Mouse (Mus musculus): ENCODE data around the gene Pitpnc1. TPM values are rescaled to one million over a fixed set of nuclear protein-coding genes. Genes with fewer than 3 reads are reported as not detected.

Gene Pitpnc1
- polyA plus RNA-seq, 1 experiment from 2014 or later, result 16.2 TPM

DNA sequence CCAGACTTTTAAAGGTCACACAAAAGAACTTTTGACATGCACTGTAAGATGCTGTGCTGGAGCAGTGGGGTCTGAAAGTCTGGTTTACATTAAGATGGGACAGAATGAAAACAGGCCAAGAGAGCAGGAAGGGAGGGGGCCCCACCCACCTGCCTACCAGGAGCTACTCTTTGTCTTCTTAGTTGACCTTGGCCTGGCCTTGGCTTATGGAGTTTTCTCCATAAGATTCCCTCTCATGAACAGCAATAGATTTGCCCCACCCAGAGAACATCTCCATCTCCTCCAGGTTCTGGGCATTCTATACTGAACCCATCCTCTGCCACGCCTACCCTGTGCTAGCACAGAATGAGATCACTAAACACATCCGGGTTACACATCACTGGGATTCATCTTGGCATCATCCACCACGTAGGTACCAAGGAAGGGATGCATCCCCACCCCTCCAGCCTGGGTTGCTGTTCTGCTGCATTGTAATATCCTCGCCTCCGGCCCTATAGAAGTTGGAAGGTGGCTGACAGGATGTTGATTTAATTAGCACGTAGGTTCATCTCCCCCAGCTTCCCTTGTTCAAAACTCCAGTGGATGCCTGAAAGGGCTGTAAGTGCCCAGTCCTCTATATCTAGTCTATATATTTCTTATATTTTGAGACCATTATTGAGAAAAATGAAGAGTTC, 34.6 kb downstream of the Pitpnc1 start:
- Histone ChIP-seq H3K4me2 (ENCODE audit: low read depth, low read length) (no peak overlapping the region), H3K36me3 (ENCODE audit: control insufficient read depth, insufficient read depth, low read length) (no peaks in the 10 kb centered on the region), H3K27me3 (ENCODE audit: control insufficient read depth, insufficient read depth, low read depth, low read length) (no peaks in the 10 kb centered on the region), H3K9ac (ENCODE audit: low read length) (no peak overlapping the region), H3K4me1 (replicated peaks; ENCODE audit: control insufficient read depth, insufficient read depth, low read length) (0 out of 2 replicates have a peak, but pooled peaks cover 6% of the 10 kb centered on the region), H3K4me3 (ENCODE audit: low read length) (no peak overlapping the region), H3K27ac (ENCODE audit: low read length) (no peak overlapping the region), H3K9me3 (ENCODE audit: control insufficient read depth, low read length) (no peaks in the 10 kb centered on the region)
- ATAC-seq (ENCODE audit: low read depth), result no peak
- 86% methylated on average over 6 of the region's 6 CpGs for WGBS

DNA sequence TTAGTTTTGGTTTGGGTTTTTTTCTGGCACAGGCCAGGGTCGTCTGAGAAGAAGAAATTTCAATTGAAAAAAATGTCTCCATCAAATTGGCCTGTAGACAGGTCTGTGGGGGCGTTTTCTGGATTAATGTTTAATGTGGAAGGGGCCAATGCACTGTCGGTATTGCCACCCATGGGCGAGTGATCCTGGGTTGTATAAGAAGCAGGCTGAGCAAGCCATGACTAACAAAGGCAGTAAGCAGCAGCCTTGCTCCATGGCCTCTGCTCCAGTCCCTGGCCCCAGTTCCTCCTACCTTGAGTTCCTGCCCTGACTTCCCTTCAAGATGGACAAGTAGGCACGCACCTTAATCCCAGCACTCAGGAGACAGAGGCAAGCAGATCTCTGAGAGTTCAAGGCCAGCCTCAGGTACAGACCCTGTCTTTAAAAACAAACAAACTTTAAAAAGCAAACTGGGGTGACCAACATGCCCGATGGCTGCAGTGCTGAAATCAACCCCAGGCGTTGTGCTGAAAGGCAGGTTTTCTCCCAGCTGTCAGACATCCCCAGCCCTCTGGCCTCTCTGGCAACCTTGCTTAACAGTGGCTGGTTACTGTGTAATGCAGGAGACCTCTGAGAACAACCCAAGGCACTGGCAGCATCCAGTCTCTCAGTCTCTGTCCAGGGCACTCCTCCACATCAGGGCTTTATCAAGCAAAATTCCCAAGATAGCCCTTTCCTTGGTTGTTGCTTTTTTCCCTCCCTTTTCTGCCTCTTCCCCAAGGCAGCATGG, 39.1 kb downstream of the Pitpnc1 start:
- ATAC-seq (ENCODE audit: low read depth), result no peak
- H3K27me3 ChIP-seq (ENCODE audit: control insufficient read depth, insufficient read depth, low read depth, low read length), result no peaks in the 10 kb centered on the region
- H3K4me1 ChIP-seq (replicated peaks; ENCODE audit: control insufficient read depth, insufficient read depth, low read length), result 0 out of 2 replicates have a peak, but pooled peaks cover 2% of the 10 kb centered on the region
- H3K9ac ChIP-seq (ENCODE audit: low read length), result no peak overlapping the region
- no peaks in the 10 kb centered on the region for H3K9me3 ChIP-seq (ENCODE audit: control insufficient read depth, low read length)
- no peaks in the 10 kb centered on the region for H3K36me3 ChIP-seq (ENCODE audit: control insufficient read depth, insufficient read depth, low read length)
- H3K4me3 ChIP-seq (ENCODE audit: low read length), result no peak overlapping the region
- no peak overlapping the region for H3K4me2 ChIP-seq (ENCODE audit: low read depth, low read length)
- H3K27ac ChIP-seq (ENCODE audit: low read length), result no peak overlapping the region; the same call in 1 of the 2 replicates
- 74% methylated on average over 7 of the region's 7 CpGs for WGBS

DNA sequence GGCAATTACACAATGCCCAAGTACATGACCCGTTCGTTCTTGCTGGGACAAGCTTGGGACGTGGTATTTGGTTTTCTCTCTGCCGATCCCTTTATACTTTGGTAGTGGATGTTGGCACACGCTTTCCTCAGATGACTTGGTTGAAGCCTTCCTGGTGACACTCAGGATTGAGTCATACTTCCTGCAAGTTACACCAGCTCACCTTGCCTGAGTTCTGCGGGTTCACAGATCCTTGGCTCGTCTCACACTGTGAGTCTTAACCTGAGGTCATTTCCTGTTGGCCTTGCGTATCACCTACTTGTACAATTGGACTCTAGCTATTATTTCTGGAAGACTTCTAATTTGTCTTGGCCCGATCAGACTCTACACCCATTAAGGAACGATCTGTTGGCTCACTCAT, 42.5 kb downstream of the Pitpnc1 start:
- H3K9me3 ChIP-seq (ENCODE audit: control insufficient read depth, low read length), result no peaks in the 10 kb centered on the region
- H3K9ac ChIP-seq (ENCODE audit: low read length), result no peak overlapping the region
- no peaks in the 10 kb centered on the region for H3K36me3 ChIP-seq (ENCODE audit: control insufficient read depth, insufficient read depth, low read length)
- H3K27me3 ChIP-seq (ENCODE audit: control insufficient read depth, insufficient read depth, low read depth, low read length), result no peaks in the 10 kb centered on the region
- H3K4me1 ChIP-seq (replicated peaks; ENCODE audit: control insufficient read depth, insufficient read depth, low read length), result 0 out of 2 replicates have a peak, but pooled peaks cover 2% of the 10 kb centered on the region
- H3K27ac ChIP-seq (ENCODE audit: low read length), result no peak overlapping the region
- ATAC-seq (ENCODE audit: low read depth), result no peak
- H3K4me2 ChIP-seq (ENCODE audit: low read depth, low read length), result no peak overlapping the region
- H3K4me3 ChIP-seq (ENCODE audit: low read length), result no peak overlapping the region
- 86% methylated on average over 10 of the region's 10 CpGs for WGBS

DNA sequence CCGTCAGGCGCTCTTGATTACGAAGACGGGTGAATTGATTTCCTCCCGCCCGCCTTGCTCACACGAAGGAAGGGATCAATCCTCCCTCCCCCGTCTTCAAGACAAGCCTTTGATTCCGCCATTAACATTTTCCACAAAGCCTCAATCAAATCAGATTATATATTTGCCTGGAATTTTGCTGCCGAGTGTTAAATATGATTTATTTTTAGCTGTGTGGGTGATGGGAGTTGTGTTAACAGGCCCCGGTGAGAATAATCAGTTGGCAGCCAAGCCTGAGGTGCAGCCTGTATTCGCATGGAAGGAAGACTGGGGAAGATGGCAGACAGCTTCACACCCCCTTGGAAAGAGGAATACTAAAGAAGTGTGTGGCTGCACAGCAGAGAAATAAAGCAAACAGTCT, 46.3 kb downstream of the Pitpnc1 start:
- Histone ChIP-seq H3K36me3 (ENCODE audit: control insufficient read depth, insufficient read depth, low read length) (no peaks in the 10 kb centered on the region), H3K27ac (ENCODE audit: low read length) (no peak overlapping the region), H3K4me1 (replicated peaks; ENCODE audit: control insufficient read depth, insufficient read depth, low read length) (no peaks in the 10 kb centered on the region), H3K9ac (ENCODE audit: low read length) (no peak overlapping the region), H3K4me3 (ENCODE audit: low read length) (no peak overlapping the region), H3K27me3 (ENCODE audit: control insufficient read depth, insufficient read depth, low read depth, low read length) (no peaks in the 10 kb centered on the region), H3K9me3 (ENCODE audit: control insufficient read depth, low read length) (no peaks in the 10 kb centered on the region), H3K4me2 (ENCODE audit: low read depth, low read length) (no peak overlapping the region)
- 83% methylated on average over 12 of the region's 12 CpGs for WGBS
- ATAC-seq (ENCODE audit: low read depth), result no peak

DNA sequence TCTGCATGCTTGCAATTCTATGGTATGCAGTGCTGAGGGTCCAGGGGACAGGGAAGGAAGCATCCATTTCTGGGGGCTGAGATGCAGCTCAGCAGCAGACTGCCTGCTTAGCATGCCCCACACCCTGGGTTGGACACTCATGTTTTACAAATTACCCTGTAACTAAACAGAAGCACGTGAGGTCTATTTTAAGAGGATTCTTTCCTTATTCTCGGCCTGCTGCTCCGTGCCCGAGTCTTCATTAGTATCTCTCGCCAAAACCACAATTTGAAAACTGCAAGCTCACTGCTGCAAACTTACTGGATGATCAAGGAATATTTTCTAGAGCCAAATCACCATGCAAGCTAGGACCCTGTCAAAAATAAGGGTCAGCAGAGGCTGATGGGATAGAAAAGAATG, 48.1 kb downstream of the Pitpnc1 start:
- no peak overlapping the region for H3K4me3 ChIP-seq (ENCODE audit: low read length)
- H3K36me3 ChIP-seq (ENCODE audit: control insufficient read depth, insufficient read depth, low read length), result no peaks in the 10 kb centered on the region
- H3K27me3 ChIP-seq (ENCODE audit: control insufficient read depth, insufficient read depth, low read depth, low read length), result no peaks in the 10 kb centered on the region
- 0 out of 2 replicates have a peak, but pooled peaks cover 3% of the 10 kb centered on the region for H3K4me1 ChIP-seq (replicated peaks; ENCODE audit: control insufficient read depth, insufficient read depth, low read length)
- no peak overlapping the region for H3K9ac ChIP-seq (ENCODE audit: low read length)
- no peaks in the 10 kb centered on the region for H3K9me3 ChIP-seq (ENCODE audit: control insufficient read depth, low read length)
- no peak for ATAC-seq (ENCODE audit: low read depth)
- WGBS, result 50% methylated on average over 5 of the region's 5 CpGs
- H3K27ac ChIP-seq (ENCODE audit: low read length), result no peak overlapping the region
- no peak overlapping the region for H3K4me2 ChIP-seq (ENCODE audit: low read depth, low read length)

DNA sequence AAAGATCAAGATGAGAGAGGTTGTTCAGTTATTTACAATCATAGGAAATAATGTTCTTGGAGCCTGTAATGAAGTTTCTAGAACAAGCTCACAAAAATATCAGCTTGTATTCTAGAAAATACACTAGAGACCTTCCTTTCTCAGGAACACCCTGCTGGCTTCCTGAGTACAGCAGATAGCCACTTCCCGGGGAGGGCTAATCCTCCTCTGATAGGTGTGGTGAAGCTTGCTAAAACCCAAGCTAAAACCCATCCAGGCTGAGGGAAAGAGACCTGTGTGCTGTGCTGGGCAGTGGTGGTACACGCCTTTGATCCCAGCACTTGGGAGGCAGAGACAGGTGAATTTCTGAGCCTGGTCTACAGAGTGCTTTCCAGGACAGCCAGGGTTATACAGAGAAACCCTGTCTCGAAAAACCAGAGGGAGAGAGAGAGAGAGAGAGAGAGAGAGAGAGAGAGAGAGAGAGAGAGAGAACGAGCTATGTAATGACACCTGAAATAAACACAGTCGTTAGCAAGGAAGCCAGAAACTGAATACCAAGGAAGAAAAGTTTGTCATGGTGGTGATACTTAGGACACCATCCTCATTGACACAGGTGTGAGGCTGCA, 48.6 kb downstream of the Pitpnc1 start:
- H3K36me3 ChIP-seq (ENCODE audit: control insufficient read depth, insufficient read depth, low read length), result no peaks in the 10 kb centered on the region
- H3K27me3 ChIP-seq (ENCODE audit: control insufficient read depth, insufficient read depth, low read depth, low read length), result no peaks in the 10 kb centered on the region
- 40% methylated on average over 5 of the region's 5 CpGs for WGBS
- H3K9ac ChIP-seq (ENCODE audit: low read length), result no peak overlapping the region
- no peaks in the 10 kb centered on the region for H3K9me3 ChIP-seq (ENCODE audit: control insufficient read depth, low read length)
- H3K27ac ChIP-seq (ENCODE audit: low read length), result no peak overlapping the region
- ATAC-seq (ENCODE audit: low read depth), result no peak
- H3K4me2 ChIP-seq (ENCODE audit: low read depth, low read length), result no peak overlapping the region
- peaks cover 8% of the 10 kb centered on the region for H3K4me1 ChIP-seq (replicated peaks; ENCODE audit: control insufficient read depth, insufficient read depth, low read length)
- no peak overlapping the region for H3K4me3 ChIP-seq (ENCODE audit: low read length)

DNA sequence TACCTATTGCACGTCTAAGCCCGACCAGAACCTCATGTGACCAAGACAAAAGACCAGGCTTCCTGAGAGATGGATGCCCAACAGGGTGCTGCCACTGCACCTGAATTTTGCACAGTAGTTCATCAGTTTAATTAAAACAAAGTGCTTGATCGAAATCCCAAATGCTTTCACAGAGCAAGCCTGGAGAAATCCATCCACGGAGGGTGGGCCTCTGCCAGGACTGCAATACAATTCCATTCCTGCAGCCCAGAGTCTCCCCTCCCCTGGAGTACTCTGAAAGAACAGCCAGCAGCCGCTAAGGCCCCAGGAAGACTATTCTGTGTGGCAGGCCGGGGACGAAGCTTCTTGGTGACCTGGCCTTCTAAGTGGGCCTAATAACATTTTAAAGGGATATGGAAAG, 50.6 kb downstream of the Pitpnc1 start:
- no peak for ATAC-seq (ENCODE audit: low read depth)
- Histone ChIP-seq H3K9me3 (ENCODE audit: control insufficient read depth, low read length) (no peaks in the 10 kb centered on the region), H3K27me3 (ENCODE audit: control insufficient read depth, insufficient read depth, low read depth, low read length) (no peaks in the 10 kb centered on the region), H3K27ac (ENCODE audit: low read length) (0 out of 2 replicates have a peak overlapping the region, but pooled peaks have one; percentile 10), H3K9ac (ENCODE audit: low read length) (no peak overlapping the region), H3K4me1 (replicated peaks; ENCODE audit: control insufficient read depth, insufficient read depth, low read length) (peaks cover 20% of the 10 kb centered on the region), H3K4me2 (ENCODE audit: low read depth, low read length) (no peak overlapping the region), H3K36me3 (ENCODE audit: control insufficient read depth, insufficient read depth, low read length) (no peaks in the 10 kb centered on the region), H3K4me3 (ENCODE audit: low read length) (no peak overlapping the region)
- WGBS, result 50% methylated on average over 7 of the region's 7 CpGs

DNA sequence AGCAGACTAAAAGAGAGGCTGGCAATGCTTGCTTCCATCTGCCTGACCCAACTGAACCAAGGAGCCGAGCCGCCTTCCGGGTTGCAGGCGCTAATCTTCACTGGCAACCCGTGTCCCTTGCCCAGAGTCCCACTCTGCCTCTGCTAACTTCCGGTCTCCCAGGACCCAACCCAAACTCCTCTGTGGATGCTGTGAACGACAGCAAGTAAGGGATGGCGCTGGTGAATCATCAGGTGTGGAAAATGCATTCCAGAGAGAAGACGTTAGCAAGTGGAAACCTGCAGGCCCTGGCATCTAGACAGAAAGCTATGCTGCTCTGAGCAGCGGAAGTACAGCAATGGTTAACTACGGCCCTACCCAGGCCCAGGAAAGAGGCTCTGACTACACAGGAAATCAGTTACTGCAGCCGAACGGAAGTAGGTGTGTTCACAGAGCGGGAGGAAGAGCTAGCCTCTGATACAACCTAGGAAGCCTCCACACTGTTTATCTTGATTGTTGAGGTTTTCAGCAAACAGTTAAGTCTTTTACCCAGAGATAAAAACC, 53.4 kb downstream of the Pitpnc1 start:
- H3K4me2 ChIP-seq (ENCODE audit: low read depth, low read length), result peak overlapping the region; percentile 25; the same call in 1 of the 2 replicates
- H3K9ac ChIP-seq (ENCODE audit: low read length), result no peak overlapping the region
- H3K4me1 ChIP-seq (replicated peaks; ENCODE audit: control insufficient read depth, insufficient read depth, low read length), result peaks cover 27% of the 10 kb centered on the region
- no peak overlapping the region for H3K4me3 ChIP-seq (ENCODE audit: low read length)
- ATAC-seq (ENCODE audit: low read depth), result peak; percentile 75
- no peaks in the 10 kb centered on the region for H3K27me3 ChIP-seq (ENCODE audit: control insufficient read depth, insufficient read depth, low read depth, low read length)
- 39% methylated on average over 14 of the region's 14 CpGs for WGBS
- peak overlapping the region; percentile 76 for H3K27ac ChIP-seq (ENCODE audit: low read length)
- no peaks in the 10 kb centered on the region for H3K36me3 ChIP-seq (ENCODE audit: control insufficient read depth, insufficient read depth, low read length)
- H3K9me3 ChIP-seq (ENCODE audit: control insufficient read depth, low read length), result no peaks in the 10 kb centered on the region

DNA sequence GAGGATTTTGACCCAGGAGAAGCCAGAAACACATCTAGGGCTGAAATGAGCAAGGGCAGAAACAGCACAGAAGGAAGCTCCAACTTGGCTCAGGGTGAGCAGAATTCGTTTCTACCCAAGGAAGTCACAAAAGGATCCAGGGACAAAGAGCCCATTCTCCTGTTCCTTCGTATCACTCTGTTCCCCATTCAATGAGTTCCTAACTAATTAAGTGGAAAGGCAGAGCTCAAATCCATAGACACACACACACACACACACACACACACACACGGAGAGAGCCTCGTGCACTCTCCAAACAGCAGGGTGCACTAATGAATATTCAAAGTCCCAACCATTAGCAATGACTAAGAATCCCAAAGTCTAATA, 54.0 kb downstream of the Pitpnc1 start:
- Histone ChIP-seq H3K9ac (ENCODE audit: low read length) (no peak overlapping the region), H3K4me2 (ENCODE audit: low read depth, low read length) (no peak overlapping the region), H3K27ac (ENCODE audit: low read length) (peak overlapping the region; percentile 76), H3K4me3 (ENCODE audit: low read length) (no peak overlapping the region), H3K9me3 (ENCODE audit: control insufficient read depth, low read length) (no peaks in the 10 kb centered on the region), H3K36me3 (ENCODE audit: control insufficient read depth, insufficient read depth, low read length) (no peaks in the 10 kb centered on the region), H3K4me1 (replicated peaks; ENCODE audit: control insufficient read depth, insufficient read depth, low read length) (peaks cover 28% of the 10 kb centered on the region), H3K27me3 (ENCODE audit: control insufficient read depth, insufficient read depth, low read depth, low read length) (no peaks in the 10 kb centered on the region)
- 45% methylated on average over 4 of the region's 4 CpGs for WGBS
- no peak for ATAC-seq (ENCODE audit: low read depth)
